Comparison of ENCODE assay signal across 31 mouse cellular contexts in genomic region chr19:55295556-55295955, GRCm38 (mm10). TPM values are rescaled to one million over a fixed set of nuclear protein-coding genes. Genes with fewer than 3 reads are reported as not detected.
DNase-seq lines count a peak whose midpoint lies in the region; ATAC-seq and TF ChIP-seq lines count a peak whose summit lies in the region.
"Had no signal": no experiment of that assay in that cellular context is flagged by ENCODE, and none has a peak within 500 bp of the region (broad histone marks: within the 10 kb centered on the region; RNA-seq: fewer than 3 reads in every experiment).

No protein-coding gene starts in this region.

- TF ChIP-seq POLR2A in MEL (IDR thresholded peaks at IDR 0.05; ENCODE audit: control insufficient read depth in 1 of 2, insufficient read depth in 1 of 2, low read depth in 1 of 2, low read length in 2 of 2, poor library complexity in 1 of 2): no peak

- no peaks in the 10 kb centered on the region for H3K9me3 ChIP-seq in liver, embryonic 12.5 days (replicated peaks)
- no peaks in the 10 kb centered on the region for H3K9me3 ChIP-seq in MEL (replicated peaks; ENCODE audit: insufficient read depth, low read length)
- no peaks in the 10 kb centered on the region for H3K9me3 ChIP-seq in liver, embryonic 15.5 days (replicated peaks)
- H3K9me3 ChIP-seq: embryonic facial prominence, embryonic 10.5 days; embryonic facial prominence, embryonic 13.5 days; forebrain, embryonic 12.5 days; forebrain, embryonic 15.5 days; heart, embryonic 10.5 days; heart, embryonic 13.5 days had no signal

- WGBS in liver, embryonic 12.5 days (ENCODE audit: insufficient replicate concordance): 53% methylated on average over 3 of the region's 3 CpGs
- 43% methylated on average over 3 of the region's 3 CpGs for WGBS in liver, embryonic 15.5 days (ENCODE audit: insufficient replicate concordance)

- DNase-seq in liver (no peak), MEL (ENCODE audit: low read depth, low spot score) (peak; percentile 57)
- DNase-seq in lung, postnatal 25 days (ENCODE audit: low spot score): no peak
- DNase-seq in frontal cortex, postnatal 36 days (ENCODE audit: low spot score in 2 of 2): no peak
- DNase-seq: adrenal gland, postnatal 25 days; cerebellum, adult 11-12 months; cerebellum, adult 8-10 months; cerebellum, postnatal 10 days; cerebellum, postnatal 36 days; embryo, embryonic 11 days; gastrocnemius, adult 2 months; gastrocnemius, postnatal 14 days; heart, adult 2 months; heart, postnatal 14 days; heart, postnatal 4 days had no signal

- no peak overlapping the region for H3K4me3 ChIP-seq in liver, embryonic 12.5 days
- H3K4me3 ChIP-seq in MEL (ENCODE audit: control insufficient read depth in 1 of 2, insufficient read depth in 1 of 2, low read depth in 2 of 2, low read length in 2 of 2): no peak overlapping the region
- H3K4me3 ChIP-seq in liver, embryonic 15.5 days (replicated peaks): no peak overlapping the region
- H3K4me3 ChIP-seq: embryonic facial prominence, embryonic 10.5 days; embryonic facial prominence, embryonic 13.5 days; erythroblast, embryonic 14.5 days; forebrain, embryonic 12.5 days; forebrain, embryonic 15.5 days; gastrocnemius, adult 2 months; heart, adult 2 months; heart, embryonic 10.5 days; heart, embryonic 13.5 days had no signal

- H3K4me2 ChIP-seq in liver, embryonic 12.5 days: 0 out of 2 replicates have a peak overlapping the region, but pooled peaks have one; percentile 3
- no peak overlapping the region for H3K4me2 ChIP-seq in liver, embryonic 15.5 days
- H3K4me2 ChIP-seq: embryonic facial prominence, embryonic 13.5 days; forebrain, embryonic 12.5 days; forebrain, embryonic 15.5 days; heart, embryonic 13.5 days; hindbrain, embryonic 14.5 days had no signal

- H3K27me3 ChIP-seq in liver, embryonic 12.5 days (replicated peaks): no peaks in the 10 kb centered on the region
- no peaks in the 10 kb centered on the region for H3K27me3 ChIP-seq in MEL (ENCODE audit: control insufficient read depth in 1 of 2, insufficient read depth in 2 of 2, low read length in 2 of 2)
- H3K27me3 ChIP-seq in liver, embryonic 15.5 days: no peaks in the 10 kb centered on the region
- H3K27me3 ChIP-seq: embryonic facial prominence, embryonic 13.5 days; forebrain, embryonic 12.5 days; forebrain, embryonic 15.5 days; heart, embryonic 13.5 days had no signal

- TF ChIP-seq EP300 in MEL (IDR thresholded peaks at IDR 0.05; ENCODE audit: low read depth in 1 of 2, low read length in 2 of 2): peak in 1 of 2 experiments; percentile 41; a peak in 1 of 4 replicates

- no peak for TF ChIP-seq CTCF in MEL (IDR thresholded peaks at IDR 0.05 in 2 of 3, conservative IDR thresholded peaks at IDR 0.05 in 1 of 3; ENCODE audit: control insufficient read depth in 1 of 3, insufficient read depth in 1 of 3, low read depth in 2 of 3, low read length in 3 of 3, poor library complexity in 1 of 3, severe bottlenecking in 1 of 3)

- peaks cover 93% of the 10 kb centered on the region for H3K36me3 ChIP-seq in liver, embryonic 12.5 days
- H3K36me3 ChIP-seq in MEL (ENCODE audit: control insufficient read depth in 1 of 2, insufficient read depth in 2 of 2, low read length in 2 of 2): peaks cover 60 to 78% of the 10 kb centered on the region in 2 experiments
- peaks cover 95% of the 10 kb centered on the region for H3K36me3 ChIP-seq in liver, embryonic 15.5 days (replicated peaks)

- no peaks in the 10 kb centered on the region for H3K79me2 ChIP-seq in MEL (ENCODE audit: control insufficient read depth, insufficient read depth, low read length, poor library complexity)

- H3K4me1 ChIP-seq in liver, embryonic 12.5 days: peaks cover 49% of the 10 kb centered on the region
- peaks cover 35 to 58% of the 10 kb centered on the region in 2 experiments for H3K4me1 ChIP-seq in MEL (ENCODE audit: control insufficient read depth in 1 of 2, insufficient read depth in 2 of 2, low read length in 2 of 2)
- H3K4me1 ChIP-seq in liver, embryonic 15.5 days (replicated peaks): peaks cover 36% of the 10 kb centered on the region
- H3K4me1 ChIP-seq: embryonic facial prominence, embryonic 10.5 days; forebrain, embryonic 15.5 days; heart, embryonic 10.5 days had no signal

- TF ChIP-seq RAD21 in MEL (IDR thresholded peaks at IDR 0.05; ENCODE audit: low read depth, low read length): no peak

- ATAC-seq in liver, embryonic 12.5 days: peak; percentile 17; the same call in 1 of the 2 replicates
- 0 out of 2 replicates have a peak, but pooled peaks have one; percentile 22 for ATAC-seq in liver, embryonic 15.5 days (ENCODE audit: insufficient read depth)
- ATAC-seq: activated CD4-positive, CD25-positive, alpha-beta regulatory T cell, adult 4 months; CD4-positive, CD25-positive, alpha-beta regulatory T cell, adult 4 months; forebrain, embryonic 15.5 days; hindbrain, postnatal 0 days had no signal

- H3K27ac ChIP-seq in liver, embryonic 12.5 days: peak overlapping the region; percentile 50
- peak overlapping the region; percentile 38 for H3K27ac ChIP-seq in MEL (ENCODE audit: control insufficient read depth, low read depth, low read length)
- H3K27ac ChIP-seq in liver, embryonic 15.5 days (replicated peaks): peak overlapping the region; percentile 53; the same call in 1 of the 2 replicates
- H3K27ac ChIP-seq: embryonic facial prominence, embryonic 10.5 days; embryonic facial prominence, embryonic 13.5 days; forebrain, embryonic 12.5 days; forebrain, embryonic 15.5 days; gastrocnemius, adult 2 months; heart, adult 2 months; heart, embryonic 10.5 days; heart, embryonic 13.5 days; hindbrain, embryonic 14.5 days; hindbrain, postnatal 0 days had no signal

- no peak overlapping the region for H3K9ac ChIP-seq in liver, embryonic 12.5 days
- H3K9ac ChIP-seq in MEL (ENCODE audit: control insufficient read depth, low read depth, low read length, poor library complexity, severe bottlenecking): no peak overlapping the region
- H3K9ac ChIP-seq in liver, embryonic 15.5 days: no peak overlapping the region
- H3K9ac ChIP-seq: embryonic facial prominence, embryonic 13.5 days; forebrain, embryonic 12.5 days; forebrain, embryonic 15.5 days; heart, embryonic 13.5 days; hindbrain, embryonic 14.5 days had no signal

TF ChIP-seq in MEL, 35 proteins besides CTCF, POLR2A, EP300 and RAD21:
- peak; percentile 9; the same call in 1 of the 2 replicates for TF ChIP-seq MAX (IDR thresholded peaks at IDR 0.05; ENCODE audit: low read length)
- TF ChIP-seq TCF12 (IDR thresholded peaks at IDR 0.05; ENCODE audit: low read depth, low read length): peak; percentile 44; the same call in 1 of the 2 replicates
- peak; percentile 59 for TF ChIP-seq GATA1 (IDR thresholded peaks at IDR 0.05; ENCODE audit: low read depth, low read length)
- peak; percentile 31; the same call in 1 of the 2 replicates for TF ChIP-seq ETS1 (IDR thresholded peaks at IDR 0.05; ENCODE audit: low read depth, low read length)
- 0 out of 2 replicates have a peak, but pooled peaks have one; percentile 15 for TF ChIP-seq SIN3A (IDR thresholded peaks at IDR 0.05; ENCODE audit: low read length)
- peak; percentile 9; the same call in 1 of the 2 replicates for TF ChIP-seq ZMIZ1 (IDR thresholded peaks at IDR 0.05; ENCODE audit: low read depth, low read length)
- no peak for TF ChIP-seq POLR2AphosphoS5 (IDR thresholded peaks at IDR 0.05; ENCODE audit: borderline replicate concordance, low read depth, low read length)
- peak; percentile 25; the same call in 1 of the 2 replicates for TF ChIP-seq CHD1 (IDR thresholded peaks at IDR 0.05; ENCODE audit: low read depth, low read length)
- no peak for TF ChIP-seq ELF1 (IDR thresholded peaks at IDR 0.05; ENCODE audit: low read depth, low read length)
- no peak for TF ChIP-seq BHLHE40 (IDR thresholded peaks at IDR 0.05; ENCODE audit: borderline replicate concordance, low read depth, low read length)

RNA-seq across cellular contexts. Expression of gene Zdhhc6, which starts 20.3 kb away (rescaled TPM):
- polyA plus RNA-seq in liver, embryonic 12.5 days (2016; fragmentation: Nextera tagmentation; extraction: Ambion mirVana): 81.9 and 83.4 TPM in 2 replicates
- 101 and 109 TPM in 2 replicates for total RNA-seq in MEL (2012; rRNA removed)
- 100 to 1,000 TPM in 1 of 2 experiments, 10 to 100 TPM in 1; 95.6 to 114 TPM for polyA plus RNA-seq in MEL (2012; ENCODE audit: insufficient read depth in 1 of 2, insufficient read length in 2 of 2, low read depth in 1 of 2, low replicate concordance in 2 of 2, missing spikeins in 1 of 2)
- 49.0 and 51.4 TPM in 2 replicates for polyA plus RNA-seq in liver, embryonic 15.5 days (2015; fragmentation: Nextera tagmentation; extraction: Ambion mirVana)

RNA-seq across cellular contexts. Expression of gene Vti1a, which starts 20.5 kb away (rescaled TPM):
- 23.9 and 24.5 TPM in 2 replicates for polyA plus RNA-seq in liver, embryonic 12.5 days (2016; fragmentation: Nextera tagmentation; extraction: Ambion mirVana)
- 33.8 and 42.8 TPM in 2 replicates for total RNA-seq in MEL (2012; rRNA removed)
- 100 to 1,000 TPM in 1 of 2 experiments, 10 to 100 TPM in 1; 37.2 to 119 TPM for polyA plus RNA-seq in MEL (2012; ENCODE audit: insufficient read depth in 1 of 2, insufficient read length in 2 of 2, low read depth in 1 of 2, low replicate concordance in 2 of 2, missing spikeins in 1 of 2)
- 13.6 and 13.7 TPM in 2 replicates for polyA plus RNA-seq in liver, embryonic 15.5 days (2015; fragmentation: Nextera tagmentation; extraction: Ambion mirVana)

RNA-seq across cellular contexts. Expression of gene Acsl5, which starts 43.8 kb away (rescaled TPM):
- 110 and 115 TPM in 2 replicates for polyA plus RNA-seq in liver, embryonic 12.5 days (2016; fragmentation: Nextera tagmentation; extraction: Ambion mirVana)
- total RNA-seq in MEL (2012; rRNA removed): 248 and 318 TPM in 2 replicates
- 100 to 1,000 TPM in 1 of 2 experiments, not detected in 1; 223 TPM for polyA plus RNA-seq in MEL (2012; ENCODE audit: insufficient read depth in 1 of 2, insufficient read length in 2 of 2, low read depth in 1 of 2, low replicate concordance in 2 of 2, missing spikeins in 1 of 2)
- polyA plus RNA-seq in liver, embryonic 15.5 days (2015; fragmentation: Nextera tagmentation; extraction: Ambion mirVana): 154 and 157 TPM in 2 replicates

RNA-seq across cellular contexts. Expression of gene Gucy2g, which starts 54.5 kb away (rescaled TPM):
- polyA plus RNA-seq in liver, embryonic 12.5 days (2016; fragmentation: Nextera tagmentation; extraction: Ambion mirVana): 0.04 TPM in 1 of 2 replicates, not detected in the other
- total RNA-seq in MEL (2012; rRNA removed): 0.65 and 1.1 TPM in 2 replicates
- polyA plus RNA-seq in MEL (2012; ENCODE audit: insufficient read depth in 1 of 2, insufficient read length in 2 of 2, low read depth in 1 of 2, low replicate concordance in 2 of 2, missing spikeins in 1 of 2): 1 to 10 TPM in 1 of 2 experiments, not detected in 1; 2.4 TPM
- not detected in 2 replicates for polyA plus RNA-seq in liver, embryonic 15.5 days (2015; fragmentation: Nextera tagmentation; extraction: Ambion mirVana)
- total RNA-seq: adrenal gland, adult 8-10 months; adrenal gland, postnatal 25 days; heart, postnatal 4 days; hindbrain, postnatal 0 days had no signal
- polyA plus RNA-seq: activated CD4-positive, CD25-positive, alpha-beta regulatory T cell, adult 4 months; embryonic facial prominence, embryonic 10.5 days; erythroblast, embryonic 14.5 days; forebrain, embryonic 12.5 days; forebrain, embryonic 15.5 days; heart, embryonic 10.5 days; heart, embryonic 13.5 days; heart, embryonic 16.5 days; hindbrain, embryonic 11.5 days had no signal
